12 mouse cellular contexts compared by ENCODE assay signal in genomic region chr9:118053286-118053685, GRCm38 (mm10). TPM values are rescaled to one million over a fixed set of nuclear protein-coding genes. Genes with fewer than 3 reads are reported as not detected.
DNase-seq lines count a peak whose midpoint lies in the region; ATAC-seq and TF ChIP-seq lines count a peak whose summit lies in the region.
"Had no signal": no experiment of that assay in that cellular context is flagged by ENCODE, and none has a peak within 500 bp of the region (broad histone marks: within the 10 kb centered on the region; RNA-seq: fewer than 3 reads in every experiment).

No protein-coding gene starts in this region.

- WGBS in embryonic facial prominence, embryonic 11.5 days = 61% methylated on average over 1 of the region's 1 CpGs
- 44% methylated on average over 1 of the region's 1 CpGs for WGBS in embryonic facial prominence, embryonic 10.5 days
- 35% methylated on average over 1 of the region's 1 CpGs for WGBS in liver, postnatal 0 days (ENCODE audit: insufficient replicate concordance)
- 49% methylated on average over 1 of the region's 1 CpGs for WGBS in heart, embryonic 10.5 days

- H3K9me3 ChIP-seq in embryonic facial prominence, embryonic 11.5 days (replicated peaks; ENCODE audit: control insufficient read depth, low read length) = no peaks in the 10 kb centered on the region
- no peaks in the 10 kb centered on the region for H3K9me3 ChIP-seq in embryonic facial prominence, embryonic 10.5 days
- H3K9me3 ChIP-seq in liver, postnatal 0 days (ENCODE audit: low read length) = no peaks in the 10 kb centered on the region
- no peaks in the 10 kb centered on the region for H3K9me3 ChIP-seq in heart, embryonic 10.5 days
- H3K9me3 ChIP-seq: hindbrain, embryonic 15.5 days; limb, embryonic 12.5 days; neural tube, embryonic 12.5 days had no signal

- H3K27ac ChIP-seq in embryonic facial prominence, embryonic 11.5 days (replicated peaks; ENCODE audit: low read depth, low read length) = no peak overlapping the region
- no peak overlapping the region for H3K27ac ChIP-seq in embryonic facial prominence, embryonic 10.5 days (replicated peaks)
- no peak overlapping the region for H3K27ac ChIP-seq in liver, postnatal 0 days (ENCODE audit: low read depth)
- H3K27ac ChIP-seq in heart, embryonic 10.5 days = no peak overlapping the region
- H3K27ac ChIP-seq: hindbrain, embryonic 15.5 days; limb, embryonic 12.5 days; neural tube, embryonic 12.5 days had no signal

- no peaks in the 10 kb centered on the region; the same call in 1 of the 2 replicates for H3K36me3 ChIP-seq in embryonic facial prominence, embryonic 11.5 days (replicated peaks; ENCODE audit: control insufficient read depth, insufficient read depth, low read depth, low read length)
- peaks cover 68% of the 10 kb centered on the region for H3K36me3 ChIP-seq in embryonic facial prominence, embryonic 10.5 days (replicated peaks)
- H3K36me3 ChIP-seq in liver, postnatal 0 days (replicated peaks; ENCODE audit: insufficient read depth, low read length) = peaks cover 52% of the 10 kb centered on the region
- peaks cover 56% of the 10 kb centered on the region for H3K36me3 ChIP-seq in heart, embryonic 10.5 days

- peak; percentile 54 for DNase-seq in embryonic facial prominence, embryonic 11.5 days (ENCODE audit: low spot score)
- DNase-seq in embryonic facial prominence, embryonic 10.5 days (ENCODE audit: low spot score) = no peak
- DNase-seq in liver, postnatal 0 days = no peak
- no peak for DNase-seq in liver
- peak; percentile 42 for DNase-seq in embryo, embryonic 10.5 days (ENCODE audit: low spot score)
- DNase-seq in retina, postnatal 7 days (ENCODE audit: low read depth, low spot score) = peak; percentile 30
- DNase-seq in heart, embryonic 10.5 days (ENCODE audit: low spot score) = no peak
- no peak for DNase-seq in urinary bladder, adult 18-20 months (ENCODE audit: low spot score in 2 of 2)
- DNase-seq: B cell, adult 2 months had no signal

- H3K4me1 ChIP-seq in embryonic facial prominence, embryonic 11.5 days (ENCODE audit: control insufficient read depth, insufficient read depth, low read length) = no peaks in the 10 kb centered on the region
- H3K4me1 ChIP-seq in embryonic facial prominence, embryonic 10.5 days = no peaks in the 10 kb centered on the region
- H3K4me1 ChIP-seq in liver, postnatal 0 days (ENCODE audit: insufficient read depth) = no peaks in the 10 kb centered on the region
- H3K4me1 ChIP-seq in heart, embryonic 10.5 days = no peaks in the 10 kb centered on the region
- H3K4me1 ChIP-seq: hindbrain, embryonic 15.5 days; limb, embryonic 12.5 days; neural tube, embryonic 12.5 days had no signal

- no peak overlapping the region for H3K9ac ChIP-seq in embryonic facial prominence, embryonic 11.5 days (replicated peaks; ENCODE audit: low read length)
- H3K9ac ChIP-seq in liver, postnatal 0 days (replicated peaks) = no peak overlapping the region
- H3K9ac ChIP-seq: hindbrain, embryonic 15.5 days; limb, embryonic 12.5 days; neural tube, embryonic 12.5 days had no signal

- no peak overlapping the region for H3K4me3 ChIP-seq in embryonic facial prominence, embryonic 11.5 days (ENCODE audit: low read depth, low read length)
- no peak overlapping the region for H3K4me3 ChIP-seq in embryonic facial prominence, embryonic 10.5 days
- H3K4me3 ChIP-seq in liver, postnatal 0 days (ENCODE audit: low read depth, low read length) = no peak overlapping the region
- no peak overlapping the region for H3K4me3 ChIP-seq in heart, embryonic 10.5 days
- H3K4me3 ChIP-seq: hindbrain, embryonic 15.5 days; limb, embryonic 12.5 days; neural tube, embryonic 12.5 days had no signal

- no peak overlapping the region for H3K4me2 ChIP-seq in embryonic facial prominence, embryonic 11.5 days (ENCODE audit: low read depth, low read length)
- H3K4me2 ChIP-seq in liver, postnatal 0 days (ENCODE audit: low read depth, low read length) = no peak overlapping the region
- H3K4me2 ChIP-seq: hindbrain, embryonic 15.5 days; limb, embryonic 12.5 days; neural tube, embryonic 12.5 days had no signal

- H3K27me3 ChIP-seq in embryonic facial prominence, embryonic 11.5 days (ENCODE audit: control insufficient read depth, insufficient read depth, low read length) = no peaks in the 10 kb centered on the region
- no peaks in the 10 kb centered on the region for H3K27me3 ChIP-seq in embryonic facial prominence, embryonic 10.5 days (replicated peaks; ENCODE audit: low read depth, poor library complexity, severe bottlenecking)
- no peaks in the 10 kb centered on the region for H3K27me3 ChIP-seq in liver, postnatal 0 days (ENCODE audit: insufficient read depth, low read length)
- H3K27me3 ChIP-seq in heart, embryonic 10.5 days (ENCODE audit: insufficient read depth, poor library complexity, severe bottlenecking) = no peaks in the 10 kb centered on the region
- H3K27me3 ChIP-seq: hindbrain, embryonic 15.5 days; limb, embryonic 12.5 days; neural tube, embryonic 12.5 days had no signal

- TF ChIP-seq CTCF in liver, postnatal 0 days (IDR thresholded peaks at IDR 0.05; ENCODE audit: low read depth) = peak; percentile 71

- no peak for ATAC-seq in embryonic facial prominence, embryonic 11.5 days (replicated peaks; ENCODE audit: insufficient number of reproducible peaks, low FRiP score, low TSS enrichment, low read depth)
- ATAC-seq in liver, postnatal 0 days = no peak

- no peak for TF ChIP-seq EP300 in liver, postnatal 0 days (IDR thresholded peaks at IDR 0.05; ENCODE audit: low read depth)

RNA-seq across cellular contexts. Expression of gene Azi2, which starts 13.0 kb away (rescaled TPM):
- 71.6 and 80.7 TPM in 2 replicates for polyA plus RNA-seq in embryonic facial prominence, embryonic 11.5 days (2014; fragmentation: Nextera tagmentation; extraction: Ambion mirVana)
- polyA plus RNA-seq in embryonic facial prominence, embryonic 10.5 days (2016; fragmentation: Nextera tagmentation; extraction: Ambion mirVana) = 56.9 and 58.2 TPM in 2 replicates
- polyA plus RNA-seq in liver, postnatal 0 days (2015; fragmentation: Nextera tagmentation; extraction: Ambion mirVana) = 31.3 and 31.7 TPM in 2 replicates
- 68.5 and 69.0 TPM in 2 replicates for polyA plus RNA-seq in heart, embryonic 10.5 days (2016; fragmentation: Nextera tagmentation; extraction: Ambion mirVana)

Comparison
In these comparisons a context has a peak if more than half of its experiments do, and no peak if none do; other contexts are left out.
1. DNase-seq: peak in embryonic facial prominence, embryonic 11.5 days (single experiment), embryo, embryonic 10.5 days (single experiment) and retina, postnatal 7 days (single experiment); none in embryonic facial prominence, embryonic 10.5 days (single experiment), liver, postnatal 0 days (single experiment), liver (single experiment), heart, embryonic 10.5 days (single experiment) and urinary bladder, adult 18-20 months (0 of 2).